Mouse (Mus musculus): ENCODE data around the gene Vps37b. TPM values are rescaled to one million over a fixed set of nuclear protein-coding genes. Genes with fewer than 3 reads are reported as not detected.

Vps37b gene
- total RNA-seq, 2 experiments from 2014 or later: 93.1 to 188 TPM

GRCm38 (mm10) chr5:124003375-124003774 lies 28.7 kb downstream of the Vps37b start:
- DNase-seq: no peak

- DNase-seq: peak; percentile 66 to 75
Observed at GRCm38 (mm10) chr5:124002876-124003275, 29.2 kb downstream of the Vps37b start.

- no peak for DNase-seq
Observed at GRCm38 (mm10) chr5:124001274-124001673, 30.8 kb downstream of the Vps37b start.

DNA sequence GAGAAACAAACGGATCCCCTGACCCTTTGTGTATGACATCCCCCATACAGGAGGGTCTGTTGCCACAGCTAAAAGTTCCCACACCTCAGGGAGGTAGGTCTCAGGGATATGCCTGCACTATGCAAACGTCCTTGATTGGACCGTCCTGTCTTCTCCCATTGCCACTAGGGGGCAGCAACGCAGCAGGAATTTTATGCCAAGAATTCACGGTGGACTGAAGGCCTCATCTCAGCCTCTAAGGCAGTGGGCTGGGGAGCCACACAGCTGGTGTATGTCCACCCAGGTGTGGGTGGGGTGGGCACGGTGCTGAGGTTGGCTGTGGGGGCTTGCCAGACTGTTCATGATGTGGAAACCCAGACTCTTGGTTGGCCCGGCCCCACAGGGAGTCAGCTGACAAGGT lies 31.2 kb downstream of the Vps37b start:
- DNase-seq: peak; percentile 91 to 92

- no peak for DNase-seq
Observed at GRCm38 (mm10) chr5:123998370-123998769, 33.7 kb downstream of the Vps37b start.

DNA sequence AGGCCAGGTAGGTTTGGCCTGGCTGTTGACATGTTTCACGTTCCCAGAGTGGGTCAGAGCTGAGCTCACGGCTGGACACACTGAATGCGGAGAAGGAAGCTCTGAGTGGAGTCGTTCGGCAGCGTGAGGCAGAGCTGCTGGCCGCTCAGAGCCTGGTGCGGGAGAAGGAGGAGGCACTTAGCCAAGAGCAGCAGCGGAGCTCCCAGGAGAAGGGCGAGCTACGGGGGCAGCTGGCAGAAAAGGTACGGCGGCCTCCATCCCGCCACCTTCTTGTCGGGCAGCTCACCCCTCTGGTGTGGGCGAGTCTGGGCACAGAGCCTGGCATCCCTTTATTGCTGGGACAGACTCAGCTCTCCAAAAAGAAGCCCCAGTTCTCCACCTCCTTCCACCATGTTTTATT lies 34.3 kb downstream of the Vps37b start:
- no peak for DNase-seq

DNA sequence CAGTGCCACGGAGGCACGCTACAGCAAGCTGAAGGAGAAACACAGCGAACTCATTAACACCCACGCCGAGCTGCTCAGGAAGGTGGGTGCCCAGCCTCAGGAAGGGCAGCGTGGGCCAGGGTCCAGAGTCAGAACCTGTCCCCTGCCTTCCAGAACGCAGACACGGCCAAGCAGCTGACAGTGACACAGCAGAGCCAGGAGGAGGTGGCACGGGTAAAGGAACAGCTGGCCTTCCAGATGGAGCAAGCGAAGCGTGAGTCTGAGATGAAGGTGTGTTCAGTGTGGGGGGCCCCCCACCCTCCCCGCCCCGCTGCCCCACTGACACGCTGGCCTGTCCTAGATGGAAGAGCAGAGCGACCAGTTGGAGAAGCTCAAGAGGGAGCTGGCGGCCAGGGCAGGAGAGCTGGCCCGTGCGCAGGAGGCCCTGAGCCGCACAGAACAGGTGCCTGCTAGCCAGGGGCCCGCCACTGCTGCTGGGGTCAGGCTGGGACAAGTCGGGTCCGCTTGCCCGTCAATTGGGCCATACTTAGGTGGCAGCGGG lies 34.8 kb downstream of the Vps37b start:
- no peak for DNase-seq

DNA sequence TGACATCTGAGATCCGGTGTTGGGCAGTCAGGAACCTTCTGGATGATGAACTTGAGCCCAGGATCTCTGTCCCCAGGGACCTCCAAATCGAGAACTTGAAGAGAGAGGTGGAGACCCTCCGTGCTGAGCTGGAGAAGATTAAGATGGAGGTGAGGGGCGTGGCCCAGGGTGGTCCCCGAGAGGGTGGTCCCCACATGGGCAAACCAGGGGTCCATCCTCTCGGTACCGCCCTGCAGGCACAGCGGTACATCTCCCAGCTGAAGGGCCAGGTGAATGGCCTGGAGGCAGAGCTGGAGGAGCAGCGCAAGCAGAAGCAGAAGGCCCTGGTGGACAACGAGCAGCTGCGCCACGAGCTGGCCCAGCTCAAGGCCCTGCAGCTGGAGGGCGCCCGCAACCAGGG lies 35.4 kb downstream of the Vps37b start:
- no peak for DNase-seq

DNA sequence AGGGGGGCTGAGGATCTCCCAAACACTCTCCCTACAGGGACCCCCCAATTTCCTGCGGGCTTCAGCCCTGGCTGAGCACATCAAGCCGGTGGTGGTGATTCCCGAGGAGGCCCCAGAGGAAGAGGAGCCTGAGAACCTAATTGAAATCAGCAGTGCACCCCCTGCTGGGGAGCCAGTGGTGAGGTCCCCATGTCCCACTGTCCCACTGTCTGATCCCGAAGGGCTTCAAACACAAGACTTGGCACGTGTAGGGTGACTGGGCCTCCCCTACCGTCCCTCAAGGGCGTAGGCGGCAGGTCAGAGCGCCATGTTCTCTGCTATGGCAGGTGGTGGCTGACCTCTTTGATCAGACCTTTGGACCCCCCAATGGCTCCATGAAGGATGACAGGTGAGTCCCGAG lies 35.9 kb downstream of the Vps37b start:
- peak; percentile 51 to 70 for DNase-seq

- no peak for DNase-seq
Observed at GRCm38 (mm10) chr5:123995388-123995787, 36.7 kb downstream of the Vps37b start.

GRCm38 (mm10) chr5:123994468-123994867 lies 37.6 kb downstream of the Vps37b start:
- no peak for DNase-seq

GRCm38 (mm10) chr5:123993263-123994036 lies 38.6 kb downstream of the Vps37b start:
- DNase-seq: no peak

- DNase-seq: peak; percentile 85 to 86
Observed at GRCm38 (mm10) chr5:123992794-123993193, 39.3 kb downstream of the Vps37b start.

DNA sequence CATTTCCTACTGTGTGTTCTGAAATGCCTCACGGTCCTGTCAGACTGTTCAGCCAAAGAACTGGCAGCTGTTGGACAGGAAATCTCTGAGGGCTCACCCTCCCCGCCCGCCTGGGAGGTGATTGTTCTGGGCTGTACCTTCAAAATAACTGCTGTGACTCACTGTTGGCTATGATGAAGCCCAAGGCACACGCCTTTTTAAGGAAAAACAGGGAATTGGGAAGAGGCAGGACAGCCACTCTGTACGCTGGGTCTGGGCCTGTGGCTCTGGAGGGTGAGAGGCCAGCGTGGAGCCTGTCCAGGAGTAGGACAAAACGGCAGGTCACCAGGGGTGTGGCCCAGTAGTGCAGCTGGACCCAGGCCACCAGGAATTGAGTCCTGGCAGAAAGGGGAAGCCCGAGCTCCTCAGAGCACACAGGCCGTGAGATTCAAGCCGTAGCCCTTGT lies 39.9 kb downstream of the Vps37b start:
- peak in 1 of 2 experiments; percentile 64 for DNase-seq

DNA sequence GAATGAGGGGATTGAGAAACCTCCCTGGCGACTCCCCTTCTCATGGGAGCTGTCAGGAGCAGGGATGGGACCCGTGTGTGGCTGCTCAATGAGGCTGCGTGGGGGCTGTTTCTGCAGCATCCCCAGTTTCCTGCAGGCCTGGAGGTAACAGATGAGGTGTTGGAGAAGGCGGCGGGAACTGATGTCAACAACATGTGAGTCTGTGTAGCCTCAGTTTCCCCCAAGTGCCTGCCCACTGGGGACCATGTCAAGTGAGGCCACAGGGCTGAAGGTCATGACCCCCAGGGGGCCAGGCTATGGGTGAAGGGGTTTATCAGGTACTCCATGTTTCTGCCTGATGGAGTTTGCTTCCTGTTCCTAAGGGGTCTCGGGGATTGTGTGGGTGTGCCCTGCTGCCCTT lies 40.7 kb downstream of the Vps37b start:
- no peak for DNase-seq

DNA sequence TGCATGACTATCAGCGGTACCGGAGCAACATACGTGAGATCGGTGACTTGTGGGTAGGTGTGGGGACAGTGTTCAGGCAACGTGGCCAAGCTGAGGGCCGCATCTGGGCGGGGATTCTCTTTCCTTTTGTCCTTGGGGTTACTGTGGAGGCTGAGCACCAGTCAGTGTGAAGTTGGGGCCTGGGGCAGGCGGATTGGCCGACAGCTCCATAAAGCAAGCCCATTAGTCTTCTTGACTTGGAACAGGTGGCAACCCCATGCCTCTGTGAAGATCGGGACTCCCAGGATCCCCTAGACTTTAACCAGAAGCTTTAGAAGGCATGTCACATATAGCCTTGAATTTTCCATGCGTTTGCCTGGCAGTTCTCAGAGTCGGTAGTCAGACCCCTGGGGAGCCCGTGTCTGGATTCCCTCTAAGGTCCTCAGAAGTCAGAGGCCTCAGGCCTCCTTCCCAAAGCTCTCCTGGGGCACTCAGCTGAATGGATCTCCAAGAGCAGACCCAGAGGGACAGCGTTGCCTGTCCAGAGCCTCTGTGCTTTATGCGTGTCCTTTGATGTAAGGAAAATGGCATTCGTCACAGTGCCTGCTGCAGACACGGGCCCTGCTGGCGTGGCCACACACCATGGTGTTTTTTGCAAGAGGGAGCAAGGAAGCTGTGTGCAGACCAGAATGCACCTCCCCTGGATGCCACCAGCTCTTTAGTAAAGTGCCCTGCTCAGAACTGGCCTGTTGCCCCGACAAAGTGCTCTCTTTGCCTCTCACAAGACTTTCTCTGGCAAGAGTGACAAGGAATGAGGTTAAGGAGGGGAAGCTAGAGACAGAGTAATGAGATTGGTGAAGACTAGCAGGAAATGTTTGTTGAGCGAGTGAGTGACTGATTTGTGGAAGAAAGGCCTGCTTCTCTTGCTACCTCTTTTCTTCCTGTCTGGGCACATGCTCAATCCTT lies 41.9 kb downstream of the Vps37b start:
- DNase-seq: no peak

- no peak for DNase-seq
Observed at GRCm38 (mm10) chr5:123987511-123987910, 44.6 kb downstream of the Vps37b start.

GRCm38 (mm10) chr5:123986925-123987324 lies 45.1 kb downstream of the Vps37b start:
- no peak for DNase-seq

DNA sequence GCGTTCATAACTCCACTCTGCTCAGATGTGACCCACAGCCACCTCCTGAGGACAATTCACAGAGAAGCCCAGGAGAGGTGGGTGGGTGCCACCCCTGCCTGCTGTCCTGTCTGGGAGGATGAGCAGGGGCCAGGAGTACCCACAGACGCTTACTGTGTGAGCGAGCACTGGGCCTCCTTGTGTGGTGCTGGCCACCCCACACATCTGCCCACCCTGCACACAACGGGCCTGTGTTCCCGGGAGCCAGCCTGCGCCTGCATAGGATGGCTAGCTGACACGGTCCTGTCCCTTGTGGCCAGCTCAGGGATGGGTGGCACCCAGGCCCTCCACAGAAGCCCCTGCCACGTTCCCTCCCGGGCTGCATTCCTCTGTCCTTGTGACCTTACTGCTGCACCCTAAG lies 46.6 kb downstream of the Vps37b start:
- DNase-seq: no peak

DNA sequence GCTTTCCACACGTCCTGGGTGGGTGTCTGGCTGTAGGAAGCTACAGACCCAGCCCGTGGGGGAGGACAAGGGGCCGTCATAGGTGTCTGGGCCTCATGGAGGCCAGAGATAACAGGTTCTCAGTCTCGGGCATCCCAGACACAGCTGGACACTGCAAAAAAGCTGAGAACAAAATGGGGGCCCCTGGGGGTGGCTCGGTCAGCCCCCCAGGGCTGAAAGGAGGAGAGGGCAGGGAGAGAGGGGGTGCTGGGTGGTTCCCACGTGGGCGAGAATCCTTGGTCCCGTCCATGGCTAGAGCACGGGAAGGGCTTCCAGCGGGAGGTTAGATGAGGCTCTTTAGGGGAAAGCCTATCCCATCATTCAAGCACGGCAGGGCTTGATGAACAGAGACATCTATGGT lies 49.2 kb downstream of the Vps37b start:
- DNase-seq: no peak

GRCm38 (mm10) chr5:123981250-123981554 lies 50.9 kb downstream of the Vps37b start:
- no peak for DNase-seq

- DNase-seq: no peak
Observed at GRCm38 (mm10) chr5:123980521-123981249, 51.4 kb downstream of the Vps37b start.

All from adrenal gland, postnatal 36 days (tissue).